Mouse (Mus musculus) hindbrain, embryonic 10.5 days (tissue): ENCODE data around the gene Strn3. TPM values are rescaled to one million over a fixed set of nuclear protein-coding genes. Genes with fewer than 3 reads are reported as not detected.
"Not testable (repeated sequence)": the region's sequence is repeated elsewhere in the genome, so short reads cannot be mapped to it uniquely, and the experiment has no call there.

ENCODE experiments used
- DNase-seq: peaks from one replicate; pipeline ENCODE4 v3.0.0-alpha.2; 2017; ENCODE audit warnings: low spot score
- H3K27ac ChIP-seq: fragments of 300-500 bp; sonication (generic); 2 replicates; pipeline ENCODE4 v1.5.1; 2016; ENCODE audit warnings: mild to moderate bottlenecking, moderate library complexity
- H3K27me3 ChIP-seq: fragments of 300-500 bp; sonication (generic); 2 replicates; pipeline ENCODE4 v1.6.1; 2016; ENCODE audit warnings: mild to moderate bottlenecking; ENCODE audit not compliant: poor library complexity, insufficient read depth, severe bottlenecking
- H3K36me3 ChIP-seq: fragments of 300-500 bp; sonication (generic); 2 replicates; pipeline ENCODE4 v1.6.1; 2016; ENCODE audit warnings: mild to moderate bottlenecking, moderate library complexity
- H3K4me1 ChIP-seq: fragments of 300-500 bp; sonication (generic); replicated peaks from 2 replicates; pipeline ENCODE4 v1.6.1; 2016; ENCODE audit warnings: mild to moderate bottlenecking
- H3K4me3 ChIP-seq: fragments of 300-500 bp; sonication (generic); 2 replicates; pipeline ENCODE4 v1.5.1; 2016; ENCODE audit warnings: mild to moderate bottlenecking, moderate library complexity
- H3K9me3 ChIP-seq: fragments of 300-500 bp; sonication (generic); 2 replicates; pipeline ENCODE4 v1.6.1; 2016; ENCODE audit warnings: mild to moderate bottlenecking, moderate library complexity
- WGBS: fragments of 180-500 bp; shearing (Covaris S2); methylation state at CpG from one replicate; pipeline ENCODE4 v1.1.7; 2016; 5-methylcytosine and 5-hydroxymethylcytosine counted together
- polyA plus RNA-seq: library from polyadenylated mRNA; unstranded; fragments of >200 nt; fragmentation: Nextera tagmentation; extraction: Ambion mirVana; gene quantifications from 2 replicates; pipeline ENCODE4 v1.2.1, GENCODE M21; 2016

Gene Strn3
- polyA plus RNA-seq, 1 experiment from 2014 or later = 39.2 TPM

DNA sequence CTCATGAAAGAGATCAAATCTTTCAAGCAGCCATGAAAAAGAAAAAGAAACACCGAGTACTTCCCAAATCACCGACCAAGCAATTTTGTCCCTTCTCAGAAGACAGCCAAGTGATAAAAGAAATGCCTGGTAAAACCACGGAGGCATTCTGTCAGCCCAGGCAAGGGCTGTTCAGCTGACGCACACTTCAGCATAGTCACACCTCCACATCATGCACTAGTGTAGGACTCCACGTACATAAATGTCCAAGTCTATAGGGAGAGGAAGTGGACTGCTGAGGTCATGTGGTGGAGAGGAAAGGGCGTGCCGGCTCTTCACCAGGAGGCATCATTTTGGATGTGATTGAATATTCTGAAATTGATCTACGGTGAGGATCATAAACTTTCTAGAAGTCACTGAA is 99.8 kb downstream of the Strn3 start:
- peaks cover 56% of the 10 kb centered on the region for H3K27me3 ChIP-seq
- peaks cover 16% of the 10 kb centered on the region for H3K4me1 ChIP-seq
- no peaks in the 10 kb centered on the region for H3K36me3 ChIP-seq
- no peak for DNase-seq
- 70% methylated on average over 8 of the region's 8 CpGs for WGBS
- H3K9me3 ChIP-seq = no peaks in the 10 kb centered on the region
- H3K27ac ChIP-seq = no peak overlapping the region
- H3K4me3 ChIP-seq = no peak overlapping the region

DNA sequence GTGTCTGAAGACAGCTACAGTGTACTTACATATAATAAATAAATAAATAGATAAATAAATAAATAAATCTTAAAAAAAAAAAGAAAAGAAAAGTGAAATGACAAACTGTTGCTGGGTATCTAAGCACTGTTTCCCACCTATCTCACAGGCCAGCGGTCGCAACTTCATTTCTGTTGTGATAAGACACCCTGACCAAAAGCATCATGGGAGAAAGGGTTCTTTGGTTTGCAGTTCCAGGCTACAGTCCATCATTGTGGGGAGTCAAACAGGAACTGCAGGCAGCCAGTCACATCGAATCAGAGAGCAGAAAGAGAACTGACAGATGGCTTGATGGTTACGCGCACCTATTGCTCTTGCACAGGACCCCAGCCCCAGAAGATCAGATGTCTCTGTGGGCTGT is 102.4 kb downstream of the Strn3 start:
- no peak overlapping the region for H3K4me3 ChIP-seq
- H3K36me3 ChIP-seq = no peaks in the 10 kb centered on the region
- H3K27me3 ChIP-seq = peaks cover 32% of the 10 kb centered on the region
- no peak overlapping the region for H3K27ac ChIP-seq
- H3K9me3 ChIP-seq = peaks cover 5% of the 10 kb centered on the region; the same call in 1 of the 2 replicates
- peaks cover 16% of the 10 kb centered on the region for H3K4me1 ChIP-seq
- WGBS = 92% methylated on average over 5 of the region's 5 CpGs
- DNase-seq = no peak

DNA sequence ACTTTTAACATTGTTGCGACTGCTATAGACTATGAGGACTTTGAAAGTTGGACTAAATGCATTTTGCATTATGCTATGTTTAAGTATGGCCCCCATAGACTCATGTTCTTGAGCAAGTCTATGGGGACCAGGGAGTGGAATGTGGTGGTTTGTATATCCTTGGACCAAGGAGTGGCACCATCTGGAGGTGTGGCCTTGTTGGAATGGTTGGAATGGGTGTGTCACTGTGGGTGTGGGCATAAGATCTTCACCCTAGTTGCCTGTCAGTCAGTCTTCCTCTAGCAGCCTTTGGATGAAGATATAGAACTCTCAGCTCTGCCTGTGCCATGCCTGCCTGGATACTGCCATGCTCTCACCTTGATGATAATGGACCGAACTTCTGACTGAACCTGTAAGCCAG is 113.9 kb downstream of the Strn3 start:
- WGBS = 97% methylated on average over 2 of the region's 2 CpGs
- DNase-seq, H3K27ac ChIP-seq, H3K36me3 ChIP-seq, H3K4me3 ChIP-seq, H3K4me1 ChIP-seq, H3K9me3 ChIP-seq, H3K27me3 ChIP-seq: not testable (repeated sequence)

DNA sequence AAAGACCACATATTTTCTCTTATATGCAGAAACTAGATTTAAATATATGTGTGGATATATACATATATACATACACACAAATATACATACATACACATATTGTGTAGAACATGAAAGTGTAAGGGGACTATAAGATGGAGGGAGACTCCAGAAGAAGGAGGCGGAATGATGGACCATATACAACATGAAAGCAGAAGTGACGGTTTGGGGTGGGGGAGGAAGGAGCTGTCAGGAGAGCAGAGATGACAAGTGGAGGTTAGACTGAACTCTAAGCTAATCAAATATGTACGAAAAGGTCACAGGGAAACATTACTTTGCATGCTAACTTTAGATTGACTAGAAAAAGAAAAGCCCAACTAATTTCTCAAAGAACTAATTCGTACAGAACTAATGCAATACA is 119.0 kb downstream of the Strn3 start:
- Histone ChIP-seq H3K9me3 (no peaks in the 10 kb centered on the region), H3K4me3 (no peak overlapping the region), H3K27me3 (no peaks in the 10 kb centered on the region), H3K27ac (no peak overlapping the region), H3K4me1 (peaks cover 4% of the 10 kb centered on the region; the same call in 1 of the 2 replicates), H3K36me3 (no peaks in the 10 kb centered on the region)
- WGBS = 90% methylated on average over 4 of the region's 4 CpGs
- DNase-seq = no peak

DNA sequence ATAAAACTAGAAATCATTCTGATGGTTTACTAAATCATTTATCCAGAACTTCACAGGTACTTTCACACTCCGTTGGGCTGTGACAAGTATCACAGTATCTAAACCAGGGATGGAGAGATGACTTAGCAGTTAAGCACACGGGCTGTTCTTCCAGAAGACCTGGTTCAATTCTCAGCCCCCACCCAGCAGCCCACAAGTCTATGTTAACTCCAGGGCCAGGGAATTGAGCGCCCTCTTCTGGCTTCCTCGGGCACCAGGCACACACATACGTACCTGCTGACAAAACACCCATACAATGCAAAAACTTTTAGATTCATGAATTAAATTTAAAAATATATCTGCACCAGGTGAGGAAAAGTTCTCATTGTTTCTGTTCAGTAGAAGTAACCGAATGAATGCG is 121.8 kb downstream of the Strn3 start:
- DNase-seq = no peak
- no peaks in the 10 kb centered on the region for H3K27me3 ChIP-seq
- WGBS = 68% methylated on average over 7 of the region's 7 CpGs

DNA sequence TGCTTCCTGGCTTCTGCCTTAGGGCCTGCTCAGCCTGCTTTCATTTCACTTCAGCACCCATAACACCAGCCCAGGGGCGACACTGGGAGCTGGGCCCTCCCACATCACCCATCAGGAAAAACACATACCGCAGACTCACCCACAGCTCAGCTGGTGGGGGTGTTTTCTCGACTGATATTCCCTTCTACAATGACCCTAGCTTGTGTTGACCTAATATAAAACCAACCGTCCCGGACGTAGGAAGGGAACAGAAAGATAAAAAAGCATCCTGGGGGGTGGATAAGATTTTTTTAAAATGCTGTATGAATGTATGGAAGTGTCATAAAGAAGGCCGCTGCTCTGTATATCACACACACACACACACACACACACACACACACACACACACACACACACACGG is 122.2 kb downstream of the Strn3 start:
- Histone ChIP-seq H3K4me1 (peaks cover 4% of the 10 kb centered on the region; the same call in 1 of the 2 replicates), H3K27ac (no peak overlapping the region), H3K4me3 (no peak overlapping the region), H3K36me3 (no peaks in the 10 kb centered on the region), H3K27me3 (no peaks in the 10 kb centered on the region), H3K9me3 (peaks cover 15% of the 10 kb centered on the region)
- no peak for DNase-seq
- 95% methylated on average over 8 of the region's 8 CpGs for WGBS

More for the DNA sequence above, 121.8 kb downstream of the Strn3 start:
- Histone ChIP-seq H3K4me3 (no peak overlapping the region), H3K27ac (no peak overlapping the region), H3K36me3 (no peaks in the 10 kb centered on the region), H3K9me3 (peaks cover 15% of the 10 kb centered on the region), H3K4me1 (peaks cover 4% of the 10 kb centered on the region; the same call in 1 of the 2 replicates)

DNA sequence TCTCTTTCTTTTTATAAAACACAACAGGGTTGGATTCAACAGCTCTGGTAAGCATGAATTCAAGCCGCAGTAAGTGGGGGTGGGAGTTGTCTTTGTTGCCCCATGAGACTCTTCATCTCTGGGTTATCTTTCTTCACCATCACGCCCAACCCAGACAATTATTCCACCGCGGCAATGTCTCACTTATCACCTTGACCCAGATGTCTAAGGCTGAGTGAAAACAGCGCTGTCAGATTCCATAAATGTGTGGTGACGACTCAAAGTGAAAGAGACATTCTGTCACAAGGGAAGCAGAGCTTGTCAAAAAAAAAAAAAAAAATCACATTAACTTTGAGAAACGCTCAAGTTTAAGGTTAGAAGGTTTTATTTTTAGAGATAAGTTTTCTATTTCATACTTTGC is 124.5 kb downstream of the Strn3 start:
- Histone ChIP-seq H3K4me1 (peaks cover 4% of the 10 kb centered on the region; the same call in 1 of the 2 replicates), H3K27me3 (no peaks in the 10 kb centered on the region), H3K27ac (no peak overlapping the region), H3K36me3 (no peaks in the 10 kb centered on the region), H3K4me3 (no peak overlapping the region), H3K9me3 (peaks cover 15% of the 10 kb centered on the region)
- WGBS = 84% methylated on average over 7 of the region's 7 CpGs
- no peak for DNase-seq

DNA sequence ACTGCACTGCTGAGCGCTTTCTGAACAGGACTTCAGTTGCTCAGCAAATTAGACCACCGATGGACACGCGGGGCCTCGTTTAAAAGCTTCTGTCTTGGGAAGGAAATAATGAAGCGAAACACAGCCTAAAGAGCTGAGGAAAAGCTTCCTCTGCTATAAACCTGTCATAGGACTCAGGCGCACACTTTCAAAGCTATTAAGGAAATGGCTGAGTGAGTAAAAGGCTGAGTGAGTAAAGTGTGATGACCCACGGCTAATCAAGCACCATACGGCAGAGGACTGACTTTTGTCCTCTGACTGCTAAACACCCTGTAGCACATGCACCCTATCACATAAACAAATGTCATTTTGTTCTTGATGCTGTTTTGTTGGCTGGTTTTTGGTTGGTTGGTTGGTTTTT is 130.3 kb downstream of the Strn3 start:
- Histone ChIP-seq H3K27ac (no peak overlapping the region), H3K4me3 (no peak overlapping the region), H3K27me3 (no peaks in the 10 kb centered on the region), H3K36me3 (no peaks in the 10 kb centered on the region), H3K9me3 (peaks cover 15% of the 10 kb centered on the region), H3K4me1 (no peaks in the 10 kb centered on the region)
- WGBS = 85% methylated on average over 9 of the region's 9 CpGs
- DNase-seq = no peak

Other genes with a start within 250 kb of the Strn3 start
- gene Coch, start 98.6 kb downstream of the Strn3 start, polyA plus RNA-seq = 3.4 and 5.2 TPM in 2 replicates
- 38.6 and 48.6 TPM in 2 replicates for gene Ap4s1, start 864 bp downstream of the Strn3 start, polyA plus RNA-seq
- gene Hectd1, start 137.6 kb upstream of the Strn3 start, polyA plus RNA-seq = 28.1 and 31.1 TPM in 2 replicates